Mouse (Mus musculus) lung, embryonic 14.5 days (tissue): ENCODE results near the gene Dnajb3. TPM values are rescaled to one million over a fixed set of nuclear protein-coding genes. Genes with fewer than 3 reads are reported as not detected.

ENCODE experiments used
- ATAC-seq: fragments of 200-750 bp; cut with Nextera tagmentation; 2 replicates; pipeline ENCODE4 v1.8.0; 2017; ENCODE audit warnings: mild to moderate bottlenecking, moderate TSS enrichment, moderate library complexity; ENCODE audit not compliant: insufficient read depth
- DNase-seq: peaks from one replicate; pipeline ENCODE4 v3.0.0-alpha.2; 2015
- H3K27ac ChIP-seq: fragments of 300-500 bp; sonication (generic); 2 replicates; pipeline ENCODE4 v1.5.1; 2014; ENCODE audit warnings: low read depth, mild to moderate bottlenecking, moderate library complexity
- H3K27me3 ChIP-seq: fragments of 300-500 bp; sonication (generic); 2 replicates; pipeline ENCODE4 v1.6.1; 2014; ENCODE audit warnings: low read length, control low read depth; ENCODE audit not compliant: insufficient read depth
- H3K36me3 ChIP-seq: fragments of 300-500 bp; sonication (generic); 2 replicates; pipeline ENCODE4 v1.6.1; 2014; ENCODE audit warnings: control low read depth; ENCODE audit not compliant: insufficient read depth
- H3K4me1 ChIP-seq: fragments of 300-500 bp; sonication (generic); 2 replicates; pipeline ENCODE4 v1.6.1; 2014; ENCODE audit warnings: antibody characterized with exemption, control low read depth; ENCODE audit not compliant: insufficient read depth
- H3K4me2 ChIP-seq: fragments of 300-500 bp; sonication (generic); 2 replicates; pipeline ENCODE4 v1.6.1; 2014; ENCODE audit warnings: mild to moderate bottlenecking
- H3K4me3 ChIP-seq: fragments of 300-500 bp; sonication (generic); 2 replicates; pipeline ENCODE4 v1.5.1; 2014; ENCODE audit warnings: low read depth, low read length
- H3K9ac ChIP-seq: fragments of 300-500 bp; sonication (generic); 2 replicates; pipeline ENCODE4 v1.6.1; 2014
- H3K9me3 ChIP-seq: fragments of 300-500 bp; sonication (generic); 2 replicates; pipeline ENCODE4 v1.6.1; 2016; ENCODE audit warnings: low read depth, low read length, control low read depth
- CTCF ChIP-seq: IDR thresholded peaks from 2 replicates; pipeline ENCODE4 v1.5.1; 2016; ENCODE audit warnings: antibody characterized with exemption, low read depth
- WGBS: fragments of 180-500 bp; shearing (Covaris S2); extraction: QIAGEN DNeasy Blood & Tissue Kit; methylation state at CpG from one replicate; pipeline ENCODE4 v1.1.7; 2014; 5-methylcytosine and 5-hydroxymethylcytosine counted together
- polyA plus RNA-seq: library from polyadenylated mRNA; unstranded; fragments of >200 nt; fragmentation: Nextera tagmentation; extraction: Ambion mirVana; gene quantifications from 2 replicates; pipeline ENCODE4 v1.2.1, GENCODE M21; 2014

The Dnajb3 gene
- polyA plus RNA-seq, 1 experiment from 2014 or later, result 8.2 TPM

GRCm38 (mm10) chr1:88247660-88248059 is 42.1 kb upstream of the Dnajb3 start:
- Histone ChIP-seq H3K4me2 (no peak overlapping the region), H3K4me3 (no peak overlapping the region), H3K36me3 (no peaks in the 10 kb centered on the region), H3K9ac (no peak overlapping the region), H3K27ac (no peak overlapping the region), H3K27me3 (no peaks in the 10 kb centered on the region), H3K4me1 (no peaks in the 10 kb centered on the region), H3K9me3 (peaks cover 89% of the 10 kb centered on the region)
- no peak for TF ChIP-seq CTCF
- ATAC-seq (no peak), DNase-seq (no peak)
- WGBS, result 42% methylated on average over 2 of the region's 2 CpGs

- Histone ChIP-seq H3K4me3 (no peak overlapping the region), H3K27me3 (no peaks in the 10 kb centered on the region), H3K4me1 (no peaks in the 10 kb centered on the region), H3K9me3 (peaks cover 94% of the 10 kb centered on the region), H3K9ac (no peak overlapping the region), H3K27ac (no peak overlapping the region), H3K36me3 (no peaks in the 10 kb centered on the region), H3K4me2 (no peak overlapping the region)
- DNase-seq, result no peak
- no peak for TF ChIP-seq CTCF
- ATAC-seq, result no peak
- 45% methylated on average over 6 of the region's 6 CpGs for WGBS
Measured at GRCm38 (mm10) chr1:88246386-88246785, 40.8 kb upstream of the Dnajb3 start.

- H3K4me3 ChIP-seq, result no peak overlapping the region
- ATAC-seq (no peak), DNase-seq (no peak)
- H3K4me2 ChIP-seq, result no peak overlapping the region
- H3K27ac ChIP-seq, result no peak overlapping the region
- no peaks in the 10 kb centered on the region for H3K27me3 ChIP-seq
- H3K9me3 ChIP-seq, result peaks cover 94% of the 10 kb centered on the region
- no peak for TF ChIP-seq CTCF
- no peaks in the 10 kb centered on the region for H3K36me3 ChIP-seq
- no peaks in the 10 kb centered on the region for H3K4me1 ChIP-seq
- H3K9ac ChIP-seq, result no peak overlapping the region
- WGBS, result 76% methylated on average over 6 of the region's 6 CpGs
Measured at GRCm38 (mm10) chr1:88245881-88246280, 40.3 kb upstream of the Dnajb3 start.

GRCm38 (mm10) chr1:88243861-88244260 is 38.3 kb upstream of the Dnajb3 start:
- 57% methylated on average over 5 of the region's 5 CpGs for WGBS

GRCm38 (mm10) chr1:88240579-88240978 is 35.0 kb upstream of the Dnajb3 start:
- no peak for TF ChIP-seq CTCF
- DNase-seq (no peak), ATAC-seq (peak; percentile 6; the same call in 1 of the 2 replicates)
- H3K9me3 ChIP-seq, result peaks cover 87% of the 10 kb centered on the region
- no peaks in the 10 kb centered on the region for H3K27me3 ChIP-seq
- H3K36me3 ChIP-seq, result no peaks in the 10 kb centered on the region
- no peak overlapping the region for H3K9ac ChIP-seq
- no peak overlapping the region for H3K4me3 ChIP-seq
- WGBS, result 66% methylated on average over 4 of the region's 4 CpGs
- no peak overlapping the region for H3K27ac ChIP-seq
- H3K4me2 ChIP-seq, result no peak overlapping the region
- H3K4me1 ChIP-seq, result no peaks in the 10 kb centered on the region

More at GRCm38 (mm10) chr1:88243861-88244260, 38.3 kb upstream of the Dnajb3 start:
- Histone ChIP-seq H3K27ac (no peak overlapping the region), H3K27me3 (no peaks in the 10 kb centered on the region), H3K4me2 (no peak overlapping the region), H3K4me3 (no peak overlapping the region), H3K9me3 (peaks cover 94% of the 10 kb centered on the region), H3K36me3 (no peaks in the 10 kb centered on the region), H3K9ac (no peak overlapping the region), H3K4me1 (no peaks in the 10 kb centered on the region)
- no peak for ATAC-seq
- TF ChIP-seq CTCF, result no peak
- DNase-seq, result no peak

GRCm38 (mm10) chr1:88240072-88240471 is 34.5 kb upstream of the Dnajb3 start:
- ATAC-seq, result no peak
- Histone ChIP-seq H3K36me3 (no peaks in the 10 kb centered on the region), H3K4me3 (no peak overlapping the region), H3K9ac (no peak overlapping the region), H3K4me1 (no peaks in the 10 kb centered on the region), H3K27me3 (no peaks in the 10 kb centered on the region), H3K27ac (no peak overlapping the region), H3K4me2 (no peak overlapping the region), H3K9me3 (peaks cover 88% of the 10 kb centered on the region)
- 71% methylated on average over 5 of the region's 5 CpGs for WGBS
- DNase-seq, result no peak
- TF ChIP-seq CTCF, result no peak

GRCm38 (mm10) chr1:88238771-88239170 is 33.2 kb upstream of the Dnajb3 start:
- DNase-seq (no peak), ATAC-seq (no peak)
- Histone ChIP-seq H3K27me3 (no peaks in the 10 kb centered on the region), H3K9me3 (peaks cover 88% of the 10 kb centered on the region), H3K4me2 (no peak overlapping the region), H3K27ac (no peak overlapping the region), H3K4me1 (no peaks in the 10 kb centered on the region), H3K36me3 (no peaks in the 10 kb centered on the region), H3K4me3 (no peak overlapping the region), H3K9ac (no peak overlapping the region)
- 69% methylated on average over 6 of the region's 6 CpGs for WGBS
- no peak for TF ChIP-seq CTCF

- Histone ChIP-seq H3K4me1 (no peaks in the 10 kb centered on the region), H3K27me3 (no peaks in the 10 kb centered on the region), H3K9ac (no peak overlapping the region), H3K27ac (no peak overlapping the region), H3K36me3 (no peaks in the 10 kb centered on the region), H3K4me3 (no peak overlapping the region), H3K9me3 (peaks cover 85% of the 10 kb centered on the region), H3K4me2 (no peak overlapping the region)
- TF ChIP-seq CTCF, result no peak
- DNase-seq (no peak), ATAC-seq (no peak)
- 73% methylated on average over 5 of the region's 5 CpGs for WGBS
Measured at GRCm38 (mm10) chr1:88237311-88237710, 31.7 kb upstream of the Dnajb3 start.
